Mouse (Mus musculus) myocyte (in vitro differentiated cells): Measurements from ENCODE around the gene Sephs2.

ENCODE experiments used
- CEBPB ChIP-seq: IDR thresholded peaks from 2 replicates; pipeline ENCODE4 v1.6.1; 2011; ENCODE audit warnings: mild to moderate bottlenecking, moderate library complexity; ENCODE audit not compliant: poor library complexity, insufficient read depth, severe bottlenecking
- MAX ChIP-seq: IDR thresholded peaks from one replicate; pipeline ENCODE4 v1.6.1; 2011; ENCODE audit warnings: low read depth, mild to moderate bottlenecking, control low read depth
- MYOD1 ChIP-seq, 3 experiments: IDR thresholded peaks; one replicate each; pipeline ENCODE4 v1.6.1; 2011; ENCODE audit warnings: control low read depth in 2 of 3, low read depth in 2 of 3, mild to moderate bottlenecking in 2 of 3, moderate library complexity in 1 of 3; ENCODE audit not compliant: insufficient read length in 2 of 3, control insufficient read depth in 1 of 3
- MYOG ChIP-seq, 3 experiments: IDR thresholded peaks; one replicate each; pipeline ENCODE4 v1.6.1; 2011; ENCODE audit warnings: control low read depth in 2 of 3, low read depth in 2 of 3, mild to moderate bottlenecking in 2 of 3; ENCODE audit not compliant: insufficient read length in 2 of 3, control insufficient read depth in 1 of 3, insufficient read depth in 1 of 3
- POLR2A ChIP-seq: IDR thresholded peaks from one replicate; pipeline ENCODE4 v1.6.1; 2011; ENCODE audit warnings: low read depth, mild to moderate bottlenecking, control low read depth, moderate library complexity; ENCODE audit not compliant: insufficient read length
- SRF ChIP-seq: IDR thresholded peaks from one replicate; pipeline ENCODE4 v1.6.1; 2011; ENCODE audit warnings: low read depth; ENCODE audit not compliant: control insufficient read depth, insufficient read length
- USF1 ChIP-seq: IDR thresholded peaks from one replicate; pipeline ENCODE4 v1.6.1; 2011; ENCODE audit warnings: low read depth, mild to moderate bottlenecking, control low read depth, moderate library complexity

GRCm38 (mm10) chr7:127308887-127309286, 35.0 kb upstream of the Sephs2 start:
- no peak for TF ChIP-seq MYOD1 (IDR thresholded peaks at IDR 0.05; ENCODE audit: control insufficient read depth in 1 of 3, insufficient read length in 2 of 3, low read depth in 2 of 3)
- TF ChIP-seq MAX = no peak
- TF ChIP-seq MYOG (IDR thresholded peaks at IDR 0.05; ENCODE audit: control insufficient read depth in 1 of 3, insufficient read depth in 1 of 3, insufficient read length in 2 of 3, low read depth in 2 of 3) = no peak
- no peak for TF ChIP-seq POLR2A
- TF ChIP-seq SRF = no peak
- no peak for TF ChIP-seq USF1
- TF ChIP-seq CEBPB = no peak
